Mouse (Mus musculus) brain, embryonic 18.5 days (tissue): Measurements from ENCODE around the gene Gm21188.
"Not testable (repeated sequence)": the region's sequence is repeated elsewhere in the genome, so short reads cannot be mapped to it uniquely, and the experiment has no call there.

Experiments
- DNase-seq: peaks from one replicate; pipeline ENCODE4 v3.0.0-alpha.2; 2012; ENCODE audit warnings: low read depth, low spot score

The Gm21188 gene

DNA sequence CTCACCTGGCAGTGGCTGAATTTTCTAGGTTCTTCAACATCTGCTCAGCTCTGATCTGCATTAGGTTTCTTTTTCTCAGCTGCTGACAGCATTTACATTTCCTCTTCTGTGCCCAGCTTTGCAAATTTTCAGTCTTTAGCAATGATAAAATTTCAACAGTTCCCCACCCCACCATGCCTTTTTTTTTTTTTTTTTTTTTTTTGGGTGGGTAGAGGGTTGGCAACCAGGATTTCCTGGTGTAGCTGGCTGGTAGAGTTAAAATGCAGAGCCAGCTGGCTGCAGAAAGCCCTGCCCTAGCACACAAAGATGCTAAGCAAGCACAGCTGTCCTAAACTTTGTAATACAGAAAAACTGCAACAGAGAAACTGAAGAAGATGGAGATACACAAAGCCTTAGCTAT, at the start of gene Gm21188:
Gene Gm21188, minus strand, starts transcription at position 110 of the 400 bp plus-strand sequence.
- DNase-seq, result not testable (repeated sequence)

DNA sequence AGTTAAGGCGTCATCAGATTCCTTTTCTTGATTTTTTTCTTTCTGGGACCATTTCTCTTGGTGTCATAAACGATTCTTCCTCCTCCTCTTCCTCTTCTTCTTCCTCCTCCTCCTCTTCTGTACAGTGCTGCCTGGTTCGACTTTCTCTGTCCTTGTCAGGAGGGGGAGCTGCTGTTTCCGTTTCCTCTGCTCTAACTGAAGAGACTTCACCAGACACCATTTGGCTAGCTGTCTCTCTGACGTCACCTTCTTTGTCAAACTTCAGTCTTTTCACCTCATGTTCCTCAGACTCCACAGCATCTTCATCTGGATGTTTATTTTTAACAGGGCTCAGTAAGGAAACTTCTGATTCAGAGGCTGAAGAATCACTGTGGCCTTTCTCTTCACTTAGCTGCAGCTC, 47.3 kb upstream of the Gm21188 start:
- DNase-seq, result not testable (repeated sequence)

DNA sequence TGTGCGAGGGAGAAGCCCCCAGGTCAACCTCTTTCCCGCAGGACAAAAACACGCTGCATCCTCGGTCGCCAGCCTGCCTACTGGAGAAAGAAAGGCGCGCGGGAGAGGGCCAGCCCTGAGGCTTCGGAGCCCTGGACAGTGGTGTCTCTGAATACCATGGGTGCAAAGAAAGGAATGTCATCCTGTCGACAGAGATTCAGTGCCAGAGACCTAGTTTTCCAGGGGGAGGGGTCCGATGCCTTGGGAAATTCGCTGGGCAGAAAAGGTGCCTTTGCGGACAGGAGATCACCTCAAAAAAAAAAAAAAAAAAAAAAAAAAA, 44.9 kb upstream of the Gm21188 start:
- not testable (repeated sequence) for DNase-seq

DNA sequence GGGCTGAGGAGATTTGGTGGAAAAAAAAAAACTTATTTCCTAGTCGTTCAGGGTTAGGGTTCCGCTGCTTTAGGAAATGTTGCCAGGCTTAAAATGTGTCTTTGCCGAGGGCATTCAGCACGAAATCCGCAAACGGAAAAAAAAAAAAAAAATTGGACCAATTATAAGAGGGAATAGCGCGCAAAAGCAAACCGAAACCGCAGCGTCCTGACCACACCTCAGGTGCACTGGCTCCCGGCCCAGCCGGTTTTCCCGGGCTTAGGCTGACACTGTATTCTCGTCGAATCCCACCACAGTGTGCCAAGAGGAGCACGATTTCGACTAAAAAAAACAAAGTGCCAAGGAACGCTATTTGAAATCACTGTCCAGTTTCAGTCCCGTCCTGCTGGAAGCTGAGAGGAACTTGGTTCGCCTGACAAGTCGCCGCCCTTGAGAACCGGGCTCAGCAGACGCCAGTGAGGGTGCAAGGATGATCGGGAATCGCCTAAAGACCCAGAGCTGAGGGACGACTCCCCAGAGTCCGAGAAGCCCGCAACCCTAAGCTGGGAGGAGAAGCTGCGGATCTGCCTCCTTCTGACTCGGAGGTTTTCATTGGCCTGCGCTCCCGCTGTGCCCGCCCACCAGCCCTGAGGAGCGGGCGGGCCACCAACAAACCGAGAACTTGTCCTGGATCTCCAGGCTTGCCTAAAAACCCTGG, 44.4 kb upstream of the Gm21188 start:
- not testable (repeated sequence) for DNase-seq

DNA sequence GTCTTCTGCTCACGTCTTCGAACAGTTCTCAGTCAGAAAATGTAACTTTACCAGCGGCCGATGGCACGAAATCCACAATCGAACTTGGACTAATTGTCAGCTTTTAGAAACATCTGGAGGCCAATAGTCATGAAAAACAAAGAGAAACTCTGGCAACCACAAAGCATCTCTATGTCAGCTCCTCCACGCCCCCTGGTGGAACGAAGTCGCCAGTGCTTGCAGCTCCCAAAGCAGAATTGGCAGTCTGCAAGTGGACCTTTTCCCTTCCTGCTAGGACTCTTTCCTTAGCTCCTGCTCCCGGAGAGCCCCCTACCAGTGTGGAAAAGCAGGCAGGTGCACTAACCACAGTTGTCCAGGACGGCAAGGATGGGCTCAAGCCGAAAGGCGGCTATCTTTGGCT, 41.0 kb upstream of the Gm21188 start:
- DNase-seq, result not testable (repeated sequence)

DNA sequence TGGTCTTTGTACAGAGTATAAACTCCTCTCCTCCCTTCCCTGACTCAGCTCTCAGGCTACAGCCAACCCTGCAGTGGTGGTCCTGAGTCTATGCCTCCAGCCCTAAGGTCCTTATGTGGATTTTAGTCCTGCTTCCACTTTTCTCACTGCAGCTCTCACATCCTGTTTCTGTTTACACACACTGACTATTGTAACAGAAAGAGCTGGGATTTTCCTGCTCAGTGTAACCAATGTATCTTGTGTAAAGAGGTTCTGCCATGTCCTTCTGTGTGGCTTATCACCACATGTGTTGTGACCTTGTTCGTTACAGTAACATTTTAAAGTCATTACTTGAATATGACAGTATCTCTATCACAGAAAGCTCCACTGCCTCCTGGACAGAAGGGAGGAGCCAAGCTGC, 27.6 kb upstream of the Gm21188 start:
- not testable (repeated sequence) for DNase-seq

DNA sequence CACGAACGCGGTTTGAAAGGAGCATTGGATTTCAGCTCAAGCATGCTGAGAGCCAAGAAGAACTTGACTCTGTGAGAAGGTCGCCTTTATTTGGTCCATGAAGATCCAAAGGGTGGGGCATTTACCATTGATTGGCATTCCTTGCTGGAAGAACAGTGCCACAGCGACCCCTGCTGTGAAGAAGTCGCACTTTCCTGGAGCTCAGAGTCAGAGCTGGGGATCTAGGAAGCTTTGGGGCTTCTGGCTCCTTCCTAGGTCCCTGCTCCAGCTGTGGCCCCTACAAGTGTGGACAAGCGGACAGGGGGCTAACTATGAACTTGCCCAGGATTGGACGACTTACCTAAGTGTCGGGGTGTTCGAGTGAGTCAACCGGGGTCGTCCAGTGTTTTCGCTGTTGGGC, 18.9 kb upstream of the Gm21188 start:
- not testable (repeated sequence) for DNase-seq

DNA sequence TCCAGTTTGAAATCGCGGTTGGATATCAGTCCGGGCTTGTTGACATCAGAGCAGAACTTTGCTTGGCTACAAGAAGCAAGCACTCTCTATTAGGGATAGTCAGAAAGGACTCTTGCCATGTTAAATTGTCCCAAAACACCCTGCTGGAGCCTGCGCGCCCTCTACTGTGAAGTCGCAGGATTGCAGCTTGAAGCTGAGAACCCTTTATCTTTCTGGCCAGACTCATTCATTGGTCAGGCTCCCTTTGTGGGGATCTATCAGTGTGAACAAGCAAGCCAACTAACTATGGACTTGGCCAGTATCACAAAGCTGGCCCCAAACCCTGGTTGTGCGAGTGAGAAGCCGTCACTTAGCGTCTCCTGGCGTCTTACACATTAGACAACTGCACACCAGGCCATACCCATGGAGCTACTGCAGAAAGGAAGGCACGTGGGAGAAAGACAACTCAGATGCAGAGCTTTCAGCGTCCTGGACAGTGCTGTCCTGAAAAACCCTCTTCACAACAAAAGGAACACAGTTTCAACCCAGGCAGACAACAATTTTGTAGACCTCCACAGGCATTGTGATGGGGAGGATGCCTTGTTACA, 18.1 kb upstream of the Gm21188 start:
- not testable (repeated sequence) for DNase-seq

DNA sequence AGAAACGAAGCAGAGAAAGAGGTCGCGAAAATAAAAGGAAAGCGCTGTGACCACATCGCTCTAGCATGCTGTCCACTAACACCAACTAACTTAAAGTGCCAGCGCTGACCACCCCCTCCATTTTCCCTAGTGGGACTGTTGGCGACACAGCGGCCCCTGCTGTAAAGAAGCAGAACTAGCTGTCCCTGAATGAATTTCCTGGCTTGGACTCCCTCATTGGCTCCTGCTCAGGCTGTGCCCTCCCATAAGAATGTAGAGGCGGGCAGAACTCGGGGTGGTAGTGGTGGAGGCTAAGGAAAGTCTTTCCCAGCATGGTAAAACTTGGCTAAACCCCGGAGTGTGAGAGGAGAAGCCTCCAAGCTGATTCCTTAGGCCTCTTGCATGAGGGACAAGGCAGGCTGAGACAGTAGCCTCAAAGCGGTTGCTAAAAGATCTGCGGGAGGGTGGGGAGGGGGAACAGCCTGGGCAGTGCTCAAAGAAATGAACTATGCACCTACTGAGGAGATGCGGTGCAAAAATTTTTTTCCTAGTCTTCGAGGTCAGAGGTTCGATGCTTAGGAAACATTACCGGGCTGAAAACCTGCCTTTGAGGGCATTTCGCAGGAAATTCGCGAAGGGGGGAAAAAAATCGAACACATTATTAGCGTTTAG, 11.6 kb upstream of the Gm21188 start:
- not testable (repeated sequence) for DNase-seq

DNA sequence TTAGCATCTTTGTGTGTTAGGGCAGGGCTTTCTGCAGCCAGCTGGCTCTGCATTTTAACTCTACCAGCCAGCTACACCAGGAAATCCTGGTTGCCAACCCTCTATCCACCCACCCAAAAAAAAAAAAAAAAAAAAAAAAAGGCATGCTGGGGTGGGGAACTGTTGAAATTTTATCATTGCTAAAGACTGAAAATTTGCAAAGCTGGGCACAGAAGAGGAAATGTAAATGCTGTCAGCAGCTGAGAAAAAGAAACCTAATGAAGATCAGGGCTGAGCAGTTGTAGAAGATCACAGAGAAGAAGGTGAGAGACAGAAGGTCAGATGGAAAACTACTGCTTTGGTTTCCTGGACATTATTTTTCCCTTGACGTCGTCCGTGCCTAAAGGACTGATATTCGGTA, 10.9 kb upstream of the Gm21188 start:
- DNase-seq, result not testable (repeated sequence)

DNA sequence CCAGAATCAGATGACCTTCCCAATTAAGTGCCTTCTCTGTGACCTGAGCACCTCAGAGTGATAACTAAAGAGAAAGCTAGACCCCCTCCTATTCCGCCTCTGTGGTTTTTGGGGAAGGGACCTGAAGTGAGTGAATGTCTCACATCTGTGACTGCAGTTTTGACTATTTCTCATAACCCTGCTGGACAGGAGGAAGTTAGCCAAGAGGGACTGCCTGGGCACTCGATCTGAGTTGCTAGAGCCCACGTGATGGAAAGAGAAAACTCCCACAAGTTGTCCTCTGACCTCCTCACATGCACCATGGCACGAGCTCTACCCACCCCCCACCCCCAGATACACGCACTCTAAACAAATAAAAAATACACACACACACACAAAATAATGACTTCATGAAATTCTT, 3.4 kb downstream of the Gm21188 start:
- not testable (repeated sequence) for DNase-seq

DNA sequence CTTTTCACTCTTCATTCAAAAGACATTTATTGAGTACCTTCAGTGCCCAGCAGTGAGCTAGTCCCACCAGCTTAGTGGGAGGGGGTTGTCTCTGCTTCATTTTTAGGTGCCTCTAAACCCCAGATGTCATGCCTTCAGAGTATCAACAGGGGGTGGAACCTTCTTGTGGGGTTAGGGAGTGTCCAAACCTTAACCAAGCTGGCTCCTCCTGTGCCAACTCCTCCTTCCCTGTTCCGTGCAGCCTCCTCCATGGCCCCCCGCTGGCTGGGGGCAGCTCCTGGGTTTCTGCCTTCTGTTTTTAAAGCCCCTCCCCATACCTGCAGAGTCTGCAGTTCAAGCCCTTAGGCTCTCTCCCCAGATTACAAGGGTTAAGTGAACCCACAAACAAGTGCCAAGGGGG, 3.8 kb downstream of the Gm21188 start:
- not testable (repeated sequence) for DNase-seq

DNA sequence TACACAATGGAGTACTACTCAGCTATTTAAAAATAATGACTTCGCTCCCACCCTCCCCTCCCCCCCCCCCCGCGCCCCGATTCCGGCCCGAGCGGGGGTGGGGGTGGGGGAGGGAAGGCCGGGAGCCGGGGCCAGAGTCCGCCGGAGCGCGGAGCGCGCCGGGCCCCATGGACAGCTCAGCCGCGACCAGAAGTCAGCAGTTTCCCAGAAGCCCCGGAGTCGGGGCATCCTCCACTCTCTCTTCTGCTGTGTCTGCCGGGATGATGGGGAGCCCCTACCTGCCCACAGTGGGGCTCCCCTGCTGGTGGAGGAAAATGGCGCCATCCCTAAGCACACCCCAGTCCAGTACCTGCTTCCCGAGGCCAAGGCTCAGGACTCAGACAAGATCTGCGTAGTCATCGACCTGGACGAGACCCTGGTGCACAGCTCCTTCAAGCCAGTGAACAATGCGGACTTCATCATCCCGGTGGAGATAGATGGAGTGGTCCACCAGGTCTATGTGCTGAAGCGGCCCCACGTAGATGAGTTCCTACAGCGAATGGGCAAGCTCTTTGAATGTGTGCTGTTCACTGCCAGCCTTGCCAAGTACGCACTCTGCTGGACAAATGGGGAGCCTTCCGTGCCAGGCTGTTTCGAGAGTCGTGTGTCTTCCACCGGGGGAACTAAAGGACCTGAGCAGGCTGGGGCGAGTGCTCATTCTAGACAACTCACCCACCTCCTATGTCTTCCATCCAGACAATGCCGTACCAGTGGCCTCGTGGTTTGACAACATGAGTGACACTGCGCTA, 5.4 kb downstream of the Gm21188 start:
- not testable (repeated sequence) for DNase-seq

DNA sequence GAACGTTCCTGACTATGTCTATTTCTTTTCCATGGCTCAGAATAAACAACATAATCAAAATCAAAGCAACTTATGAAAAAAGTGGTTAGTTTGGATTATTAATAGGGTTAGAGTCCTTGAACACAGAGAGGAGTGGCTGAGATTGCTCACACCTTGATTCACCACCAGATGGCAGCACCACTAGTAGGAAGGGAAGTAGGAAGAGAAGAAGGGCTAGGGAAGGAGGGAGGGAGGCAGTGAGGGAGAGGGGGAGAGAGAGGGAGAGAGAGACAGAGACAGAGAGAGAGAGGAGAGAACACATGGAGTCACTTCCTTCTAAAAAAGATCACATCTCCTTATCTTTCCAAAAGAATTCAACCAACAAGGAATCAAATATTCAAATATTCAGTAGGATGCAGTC, 10.8 kb downstream of the Gm21188 start:
- not testable (repeated sequence) for DNase-seq

DNA sequence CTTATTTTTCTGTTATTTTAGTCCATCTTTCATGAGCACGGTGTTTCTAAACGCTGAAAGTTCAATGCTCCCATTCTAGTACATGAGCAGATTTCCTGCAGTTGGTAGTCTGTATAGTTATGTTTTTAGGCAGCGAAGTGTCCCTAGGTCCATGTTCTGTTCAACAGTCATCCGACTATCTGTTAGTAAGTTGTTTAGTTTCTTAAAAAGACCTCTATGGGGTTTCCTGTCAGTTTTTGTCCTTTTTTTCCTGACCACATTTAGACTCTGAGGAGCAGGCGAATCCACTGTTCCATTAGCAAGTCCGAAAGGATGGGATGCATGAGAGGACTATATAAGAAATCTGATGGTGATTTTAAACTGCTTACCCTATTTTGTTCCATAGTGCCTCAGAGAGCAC, 14.1 kb downstream of the Gm21188 start:
- DNase-seq, result not testable (repeated sequence)

DNA sequence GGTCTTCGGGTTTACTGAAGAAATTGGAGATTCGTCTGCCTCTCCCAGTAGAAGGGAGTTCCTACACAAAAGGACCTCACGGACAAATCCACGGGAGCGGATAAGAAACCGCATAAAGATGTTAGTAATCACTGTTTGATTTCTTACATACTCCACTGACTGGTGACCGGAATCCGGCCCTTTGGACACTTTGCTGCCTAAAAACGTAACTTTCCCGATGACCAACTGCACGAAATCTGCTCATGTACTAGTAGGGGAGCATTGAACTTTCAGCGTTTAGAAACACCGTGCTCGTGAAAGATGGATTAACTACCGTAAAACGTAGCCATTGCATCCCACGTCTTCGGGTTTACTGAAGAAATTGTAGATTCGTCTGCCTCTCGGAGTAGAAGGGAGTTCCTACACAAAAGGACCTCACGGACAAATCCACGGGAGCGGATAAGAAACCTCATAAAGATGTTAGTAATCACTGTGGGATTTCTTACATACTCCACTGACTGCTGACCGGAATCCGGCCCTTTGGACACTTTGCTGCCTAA, 15.3 kb downstream of the Gm21188 start:
- not testable (repeated sequence) for DNase-seq

DNA sequence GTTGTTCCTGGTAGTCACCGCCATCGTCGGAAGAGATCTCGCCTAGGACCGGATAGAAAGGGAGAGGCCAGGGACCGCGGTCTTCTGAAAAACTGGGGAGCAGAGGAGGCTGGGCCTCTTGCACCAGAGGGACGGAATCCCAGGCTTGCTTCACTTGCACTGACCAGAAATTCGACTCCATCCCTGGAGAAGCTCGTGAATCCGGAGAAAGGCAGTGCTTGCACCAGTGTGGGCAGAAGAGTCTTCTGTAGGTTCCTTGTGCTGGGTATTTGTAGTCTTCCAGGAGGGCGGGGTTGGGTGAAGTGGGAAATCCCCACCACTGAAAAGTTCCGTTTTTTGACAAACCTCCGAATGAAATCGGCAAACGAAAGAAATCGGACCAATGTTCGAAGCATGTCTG, 16.8 kb downstream of the Gm21188 start:
- DNase-seq, result not testable (repeated sequence)

DNA sequence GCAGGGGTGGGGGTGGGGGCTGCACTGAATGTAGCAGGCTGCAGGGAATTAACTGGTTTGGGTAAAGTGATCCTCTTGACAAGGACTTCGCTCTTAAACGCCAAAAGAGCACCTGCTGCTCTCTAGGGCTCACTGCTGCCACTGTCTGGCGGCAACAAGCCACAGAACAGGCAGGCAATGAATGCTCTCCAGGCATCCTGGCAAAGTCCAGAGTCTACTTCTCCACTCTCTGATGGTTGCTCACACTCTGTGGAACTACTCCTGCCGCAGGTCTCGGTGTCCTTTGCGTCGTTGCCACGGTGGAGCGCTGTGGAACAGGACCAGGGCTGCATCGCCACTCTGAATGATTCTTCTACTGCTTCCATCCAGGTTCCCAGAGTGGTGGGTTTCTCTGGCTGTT, 17.4 kb downstream of the Gm21188 start:
- DNase-seq, result not testable (repeated sequence)

DNA sequence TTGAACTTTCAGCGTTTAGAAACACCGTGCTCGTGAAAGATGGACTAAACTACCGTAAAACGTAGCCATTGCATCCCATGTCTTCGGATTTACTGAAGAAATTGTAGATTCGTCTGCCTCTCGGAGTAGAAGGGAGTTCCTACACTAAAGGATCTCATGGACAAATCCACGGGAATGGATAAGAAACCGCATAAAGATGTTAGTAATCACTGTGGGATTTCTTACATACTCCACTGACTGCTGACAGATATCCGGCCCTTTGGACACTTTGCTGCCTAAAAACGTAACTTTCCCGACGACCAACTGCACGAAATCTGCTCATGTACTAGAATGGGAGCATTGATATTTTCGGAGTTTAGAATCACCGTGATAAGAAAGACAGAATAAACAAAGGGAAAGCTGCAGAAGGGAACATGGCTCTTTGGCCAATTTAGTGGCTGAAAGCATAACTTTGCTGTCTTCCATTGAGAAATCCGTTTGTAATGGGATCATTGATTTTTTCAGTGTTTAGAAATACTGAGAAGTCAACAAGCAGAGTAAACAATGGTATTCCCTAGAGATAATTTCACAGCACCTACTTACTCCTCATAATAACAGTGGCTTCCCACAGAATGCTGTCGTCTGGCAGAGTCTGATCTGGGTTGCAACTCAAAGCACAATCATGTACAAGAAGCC, 18.3 kb downstream of the Gm21188 start:
- DNase-seq, result not testable (repeated sequence)

DNA sequence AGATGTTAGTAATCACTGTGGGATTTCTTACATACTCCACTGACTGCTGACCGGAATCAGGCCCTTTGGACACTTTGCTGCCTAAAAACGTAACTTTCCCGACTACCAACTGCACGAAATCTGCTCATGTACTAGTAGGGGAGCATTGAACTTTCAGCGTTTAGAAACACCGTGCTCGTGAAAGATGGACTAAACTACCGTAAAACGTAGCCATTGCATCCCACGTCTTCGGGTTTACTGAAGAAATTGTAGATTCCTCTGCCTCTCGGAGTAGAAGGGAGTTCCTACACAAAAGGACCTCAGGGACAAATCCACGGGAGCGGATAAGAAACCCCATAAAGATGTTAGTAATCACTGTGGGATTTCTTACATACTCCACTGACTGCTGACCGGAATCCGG, 20.3 kb downstream of the Gm21188 start:
- DNase-seq, result not testable (repeated sequence)

DNA sequence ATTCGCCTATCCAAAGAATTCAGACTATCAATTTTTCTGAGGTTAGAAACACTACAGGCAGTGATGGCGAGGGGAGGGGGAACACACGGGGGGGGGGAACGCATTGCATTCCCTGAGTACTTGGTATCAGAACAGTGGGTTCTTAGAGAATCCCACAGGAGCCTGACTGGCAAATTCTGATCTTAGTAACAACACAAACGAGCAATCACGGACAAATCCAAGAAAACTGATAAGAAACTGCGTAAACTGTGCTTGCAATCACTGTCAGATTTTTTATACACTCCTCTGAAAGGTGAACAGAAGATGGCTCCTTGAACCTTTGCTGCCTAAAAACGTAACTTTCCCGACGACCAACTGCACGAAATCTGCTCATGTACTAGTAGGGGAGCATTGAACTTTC, 24.6 kb downstream of the Gm21188 start:
- DNase-seq, result not testable (repeated sequence)
